Mouse (Mus musculus): ENCODE measurements around the gene Lix1. TPM values are rescaled to one million over a fixed set of nuclear protein-coding genes. Genes with fewer than 3 reads are reported as not detected.
"Not testable (repeated sequence)": the region's sequence is repeated elsewhere in the genome, so short reads cannot be mapped to it uniquely, and the experiment has no call there.

Lix1 gene
- polyA plus RNA-seq, 1 experiment from 2014 or later: 0.28 TPM

GRCm38 (mm10) chr17:17448737-17449440 lies 46.4 kb downstream of the Lix1 start:
- Histone ChIP-seq H3K9ac (no peak overlapping the region), H3K9me3 (replicated peaks) (no peaks in the 10 kb centered on the region), H3K27ac (replicated peaks) (no peak overlapping the region), H3K4me3 (replicated peaks) (peak overlapping the region; percentile 28), H3K4me2 (peak overlapping the region; percentile 38), H3K4me1 (replicated peaks) (no peaks in the 10 kb centered on the region), H3K36me3 (replicated peaks) (no peaks in the 10 kb centered on the region), H3K27me3 (0 out of 2 replicates have a peak, but pooled peaks cover 4% of the 10 kb centered on the region)
- ATAC-seq (ENCODE audit: insufficient read depth): peak; percentile 40; the same call in 1 of the 2 replicates
- 1% methylated on average over 17 of the region's 17 CpGs for WGBS (ENCODE audit: insufficient replicate concordance)

- Histone ChIP-seq H3K27ac (replicated peaks) (no peak overlapping the region), H3K9me3 (replicated peaks) (no peaks in the 10 kb centered on the region), H3K4me1 (replicated peaks) (no peaks in the 10 kb centered on the region), H3K27me3 (0 out of 2 replicates have a peak, but pooled peaks cover 4% of the 10 kb centered on the region), H3K9ac (no peak overlapping the region), H3K4me2 (peak overlapping the region; percentile 38; the same call in 1 of the 2 replicates), H3K4me3 (replicated peaks) (no peak overlapping the region), H3K36me3 (replicated peaks) (no peaks in the 10 kb centered on the region)
- ATAC-seq (ENCODE audit: insufficient read depth): no peak
- 9% methylated on average over 5 of the region's 5 CpGs for WGBS (ENCODE audit: insufficient replicate concordance)
Observed at GRCm38 (mm10) chr17:17449441-17449770, 46.9 kb downstream of the Lix1 start.

- H3K27ac ChIP-seq (replicated peaks): no peak overlapping the region
- H3K27me3 ChIP-seq: 0 out of 2 replicates have a peak, but pooled peaks cover 4% of the 10 kb centered on the region
- no peak overlapping the region for H3K4me3 ChIP-seq (replicated peaks)
- H3K4me2 ChIP-seq: no peak overlapping the region
- no peaks in the 10 kb centered on the region for H3K36me3 ChIP-seq (replicated peaks)
- WGBS (ENCODE audit: insufficient replicate concordance): 46% methylated on average over 1 of the region's 1 CpGs
- no peak overlapping the region for H3K9ac ChIP-seq
- ATAC-seq (ENCODE audit: insufficient read depth): no peak
- H3K4me1 ChIP-seq (replicated peaks): no peaks in the 10 kb centered on the region
- no peaks in the 10 kb centered on the region for H3K9me3 ChIP-seq (replicated peaks)
Observed at GRCm38 (mm10) chr17:17451102-17451501, 48.6 kb downstream of the Lix1 start.

GRCm38 (mm10) chr17:17452617-17453016 lies 50.1 kb downstream of the Lix1 start:
- H3K4me2 ChIP-seq: no peak overlapping the region
- 59% methylated on average over 3 of the region's 3 CpGs for WGBS (ENCODE audit: insufficient replicate concordance)
- H3K4me3 ChIP-seq (replicated peaks): no peak overlapping the region
- no peaks in the 10 kb centered on the region for H3K36me3 ChIP-seq (replicated peaks)
- H3K9ac ChIP-seq: no peak overlapping the region
- H3K4me1 ChIP-seq (replicated peaks): no peaks in the 10 kb centered on the region
- H3K27ac ChIP-seq (replicated peaks): no peak overlapping the region
- H3K9me3 ChIP-seq (replicated peaks): no peaks in the 10 kb centered on the region
- ATAC-seq (ENCODE audit: insufficient read depth): no peak
- H3K27me3 ChIP-seq: 0 out of 2 replicates have a peak, but pooled peaks cover 4% of the 10 kb centered on the region

GRCm38 (mm10) chr17:17454573-17454972 lies 52.1 kb downstream of the Lix1 start:
- Histone ChIP-seq H3K4me3 (replicated peaks) (no peak overlapping the region), H3K9ac (no peak overlapping the region), H3K9me3 (replicated peaks) (no peaks in the 10 kb centered on the region), H3K4me1 (replicated peaks) (no peaks in the 10 kb centered on the region), H3K27ac (replicated peaks) (no peak overlapping the region), H3K27me3 (0 out of 2 replicates have a peak, but pooled peaks cover under 1% of the 10 kb centered on the region), H3K4me2 (no peak overlapping the region), H3K36me3 (replicated peaks) (no peaks in the 10 kb centered on the region)
- ATAC-seq (ENCODE audit: insufficient read depth): no peak
- 50% methylated on average over 1 of the region's 1 CpGs for WGBS (ENCODE audit: insufficient replicate concordance)

GRCm38 (mm10) chr17:17485789-17486188 lies 83.3 kb downstream of the Lix1 start:
- H3K9ac ChIP-seq: no peak overlapping the region
- ATAC-seq (ENCODE audit: insufficient read depth): no peak
- no peak overlapping the region for H3K4me3 ChIP-seq (replicated peaks)
- no peak overlapping the region for H3K4me2 ChIP-seq
- WGBS (ENCODE audit: insufficient replicate concordance): 60% methylated on average over 2 of the region's 2 CpGs
- H3K27ac ChIP-seq (replicated peaks): no peak overlapping the region
- no peaks in the 10 kb centered on the region for H3K27me3 ChIP-seq
- H3K36me3 ChIP-seq (replicated peaks): no peaks in the 10 kb centered on the region
- H3K4me1 ChIP-seq (replicated peaks): no peaks in the 10 kb centered on the region
- H3K9me3 ChIP-seq (replicated peaks): no peaks in the 10 kb centered on the region

- Histone ChIP-seq H3K4me1 (replicated peaks) (no peaks in the 10 kb centered on the region), H3K4me3 (replicated peaks) (no peak overlapping the region), H3K27me3 (no peaks in the 10 kb centered on the region), H3K9me3 (replicated peaks) (no peaks in the 10 kb centered on the region), H3K9ac (no peak overlapping the region), H3K36me3 (replicated peaks) (no peaks in the 10 kb centered on the region), H3K4me2 (no peak overlapping the region), H3K27ac (replicated peaks) (no peak overlapping the region)
- no peak for ATAC-seq (ENCODE audit: insufficient read depth)
- 40% methylated on average over 14 of the region's 15 CpGs for WGBS (ENCODE audit: insufficient replicate concordance)
Observed at GRCm38 (mm10) chr17:17490820-17491621, 88.5 kb downstream of the Lix1 start.

GRCm38 (mm10) chr17:17491622-17492001 lies 89.1 kb downstream of the Lix1 start:
- Histone ChIP-seq H3K4me1 (replicated peaks) (no peaks in the 10 kb centered on the region), H3K9ac (no peak overlapping the region), H3K27ac (replicated peaks) (no peak overlapping the region), H3K27me3 (no peaks in the 10 kb centered on the region), H3K4me3 (replicated peaks) (no peak overlapping the region), H3K9me3 (replicated peaks) (no peaks in the 10 kb centered on the region), H3K36me3 (replicated peaks) (no peaks in the 10 kb centered on the region), H3K4me2 (no peak overlapping the region)
- 49% methylated on average over 7 of the region's 7 CpGs for WGBS (ENCODE audit: insufficient replicate concordance)
- ATAC-seq (ENCODE audit: insufficient read depth): no peak

- Histone ChIP-seq H3K36me3 (replicated peaks) (no peaks in the 10 kb centered on the region), H3K27me3 (no peaks in the 10 kb centered on the region), H3K27ac (replicated peaks) (no peak overlapping the region), H3K9me3 (replicated peaks) (no peaks in the 10 kb centered on the region), H3K9ac (no peak overlapping the region), H3K4me1 (replicated peaks) (no peaks in the 10 kb centered on the region), H3K4me3 (replicated peaks) (no peak overlapping the region), H3K4me2 (no peak overlapping the region)
- WGBS (ENCODE audit: insufficient replicate concordance): 76% methylated on average over 8 of the region's 8 CpGs
- ATAC-seq (ENCODE audit: insufficient read depth): no peak
Observed at GRCm38 (mm10) chr17:17492116-17492515, 89.6 kb downstream of the Lix1 start.

GRCm38 (mm10) chr17:17496234-17496633 lies 93.8 kb downstream of the Lix1 start:
- H3K4me1 ChIP-seq (replicated peaks); H3K4me2 ChIP-seq; ATAC-seq (ENCODE audit: insufficient read depth); H3K9me3 ChIP-seq (replicated peaks); H3K36me3 ChIP-seq (replicated peaks); H3K27ac ChIP-seq (replicated peaks); H3K4me3 ChIP-seq (replicated peaks); H3K9ac ChIP-seq; H3K27me3 ChIP-seq: not testable (repeated sequence)

- 79% methylated on average over 7 of the region's 7 CpGs for WGBS (ENCODE audit: insufficient replicate concordance)
- Histone ChIP-seq H3K4me1 (replicated peaks) (no peaks in the 10 kb centered on the region), H3K36me3 (replicated peaks) (no peaks in the 10 kb centered on the region), H3K4me2 (no peak overlapping the region), H3K4me3 (replicated peaks) (no peak overlapping the region), H3K27ac (replicated peaks) (no peak overlapping the region), H3K9ac (no peak overlapping the region), H3K27me3 (no peaks in the 10 kb centered on the region), H3K9me3 (replicated peaks) (no peaks in the 10 kb centered on the region)
- no peak for ATAC-seq (ENCODE audit: insufficient read depth)
Observed at GRCm38 (mm10) chr17:17496730-17497129, 94.3 kb downstream of the Lix1 start.
